Mouse (Mus musculus) megakaryocyte-erythroid progenitor cell, adult 5 weeks (primary cell): Measurements from ENCODE around the gene Dnajc11. TPM values are rescaled to one million over a fixed set of nuclear protein-coding genes. Genes with fewer than 3 reads are reported as not detected.

Experiments used
- polyA plus RNA-seq: library from polyadenylated mRNA; stranded (reverse); fragments of >175 nt; gene quantifications from 2 replicates; pipeline ENCODE4 v1.2.3, GENCODE M21; 2012

Gene Dnajc11
- 27.1 and 33.1 TPM in 2 replicates for polyA plus RNA-seq

GRCm38 (mm10) chr4:151933505-151934214 lies at the start of gene Dnajc11:
Gene Dnajc11, plus strand, starts transcription at chr4:151933691.

GRCm38 (mm10) chr4:151988342-151989109 lies 55.0 kb downstream of the Dnajc11 start, which contains the start of gene Thap3:
Gene Thap3, minus strand, starts transcription at chr4:151988997.

GRCm38 (mm10) chr4:151996173-151996950 lies 62.9 kb downstream of the Dnajc11 start, which contains the start of gene Phf13:
Gene Phf13, minus strand, starts transcription at chr4:151996258.

GRCm38 (mm10) chr4:152008622-152009075 lies 75.2 kb downstream of the Dnajc11 start, which contains the start of gene Klhl21:
Gene Klhl21, plus strand, starts transcription at chr4:152008803.

GRCm38 (mm10) chr4:152027524-152027923 lies 94.0 kb downstream of the Dnajc11 start, which contains the start of gene Zbtb48:
Gene Zbtb48, minus strand, starts transcription at chr4:152027671.

Other genes with a start within 250 kb of the Dnajc11 start
- gene Camta1, start 71.8 kb upstream of the Dnajc11 start, polyA plus RNA-seq = 8.7 and 17.7 TPM in 2 replicates
- 27.9 and 29.0 TPM in 2 replicates for gene Thap3, start 55.3 kb downstream of the Dnajc11 start, polyA plus RNA-seq
- gene Phf13, start 62.6 kb downstream of the Dnajc11 start, polyA plus RNA-seq = 12.8 and 20.6 TPM in 2 replicates
- gene Klhl21, start 75.1 kb downstream of the Dnajc11 start, polyA plus RNA-seq = 22.4 and 22.8 TPM in 2 replicates
- gene Zbtb48, start 94.0 kb downstream of the Dnajc11 start, polyA plus RNA-seq = 13.4 and 14.0 TPM in 2 replicates
- gene Tas1r1, start 104.9 kb downstream of the Dnajc11 start, polyA plus RNA-seq = 0.82 and 0.88 TPM in 2 replicates
- gene Nol9, start 105.6 kb downstream of the Dnajc11 start, polyA plus RNA-seq = 32.6 and 33.5 TPM in 2 replicates
- gene Plekhg5, start 138.8 kb downstream of the Dnajc11 start, polyA plus RNA-seq = 33.3 and 51.8 TPM in 2 replicates
- gene Tnfrsf25, start 182.2 kb downstream of the Dnajc11 start, polyA plus RNA-seq = 0.35 and 0.43 TPM in 2 replicates
- gene Espn, start 218.7 kb downstream of the Dnajc11 start, polyA plus RNA-seq = 10.1 and 13.1 TPM in 2 replicates
- not detected in 2 replicates for gene Hes2, start 225.2 kb downstream of the Dnajc11 start, polyA plus RNA-seq
- 107 and 114 TPM in 2 replicates for gene Acot7, start 244.4 kb downstream of the Dnajc11 start, polyA plus RNA-seq